9 mouse cellular contexts compared by ENCODE assay signal in genomic region chr1:86499903-86500302, GRCm38 (mm10). TPM values are rescaled to one million over a fixed set of nuclear protein-coding genes. Genes with fewer than 3 reads are reported as not detected.
DNase-seq lines count a peak whose midpoint lies in the region; ATAC-seq lines count a peak whose summit lies in the region.
"Had no signal": no experiment of that assay in that cellular context is flagged by ENCODE, and none has a peak within 500 bp of the region (broad histone marks: within the 10 kb centered on the region; RNA-seq: fewer than 3 reads in every experiment).

No protein-coding gene starts in this region.

- DNase-seq in CD4-positive, CD25-positive, alpha-beta regulatory T cell, adult 2 months (ENCODE audit: low read depth, low spot score): peak; percentile 74
- peak; percentile 61 for DNase-seq in ovary, postnatal 36 days (ENCODE audit: low spot score)
- DNase-seq in ovary, adult 18-20 months (ENCODE audit: low spot score): no peak
- DNase-seq in kidney, adult 18-20 months: peak; percentile 79
- DNase-seq in lung, postnatal 14 days: peak; percentile 88
- peak; percentile 89 for DNase-seq in splenic B cell, adult 2 months (ENCODE audit: low read depth, low spot score)

- ATAC-seq in CD4-positive, CD25-positive, alpha-beta regulatory T cell, adult 4 months: no peak
- no peak for ATAC-seq in forebrain, embryonic 12.5 days (ENCODE audit: low FRiP score)

- no peak overlapping the region for H3K4me2 ChIP-seq in forebrain, embryonic 12.5 days

- peaks cover 54% of the 10 kb centered on the region for H3K4me1 ChIP-seq in forebrain, embryonic 12.5 days

- H3K36me3 ChIP-seq in forebrain, embryonic 12.5 days (replicated peaks): no peaks in the 10 kb centered on the region
- no peaks in the 10 kb centered on the region for H3K36me3 ChIP-seq in splenic B cell, adult 2 months (ENCODE audit: control insufficient read depth, insufficient read depth, low read length, poor library complexity, severe bottlenecking)

- H3K9ac ChIP-seq in forebrain, embryonic 12.5 days: no peak overlapping the region; the same call in 1 of the 2 replicates

- no peaks in the 10 kb centered on the region for H3K27me3 ChIP-seq in forebrain, embryonic 12.5 days
- no peaks in the 10 kb centered on the region for H3K27me3 ChIP-seq in splenic B cell, adult 2 months (ENCODE audit: control insufficient read depth, insufficient read depth, low read length, poor library complexity, severe bottlenecking)
- H3K27me3 ChIP-seq: megakaryocyte, embryonic 14.5 days had no signal

- no peaks in the 10 kb centered on the region for H3K9me3 ChIP-seq in forebrain, embryonic 12.5 days
- H3K9me3 ChIP-seq: megakaryocyte, embryonic 14.5 days had no signal

- 34% methylated on average over 3 of the region's 3 CpGs for WGBS in forebrain, embryonic 12.5 days

- no peak overlapping the region for H3K4me3 ChIP-seq in forebrain, embryonic 12.5 days (replicated peaks)
- H3K4me3 ChIP-seq: megakaryocyte, embryonic 14.5 days had no signal

- H3K27ac ChIP-seq in forebrain, embryonic 12.5 days: peak overlapping the region; percentile 25; the same call in 1 of the 2 replicates

RNA-seq across cellular contexts. Expression of gene Ptma, which starts 26.6 kb away (rescaled TPM):
- polyA plus RNA-seq in CD4-positive, CD25-positive, alpha-beta regulatory T cell, adult 4 months (2017; shearing (Covaris generic)): 1,000 to 10,000 TPM; 2,790 to 2,877 TPM
- 3,257 and 3,328 TPM in 2 replicates for polyA plus RNA-seq in forebrain, embryonic 12.5 days (2016; fragmentation: Nextera tagmentation; extraction: Ambion mirVana)
